Mouse (Mus musculus) kidney, adult 10 weeks (tissue): ENCODE measurements around the gene Elovl3. TPM values are rescaled to one million over a fixed set of nuclear protein-coding genes. Genes with fewer than 3 reads are reported as not detected.

Experiments
- polyA plus RNA-seq: library from polyadenylated mRNA; stranded (reverse); fragments of 350-450 nt; fragmentation: Illumina TruSeq; extraction: RNeasy Lipid Tissue Mini Kit (QIAGEN cat#74804); gene quantifications from one replicate; pipeline ENCODE4 v1.2.3, GENCODE M21; 2014; ENCODE audit warnings: low read depth, low replicate concordance

Gene Elovl3
- 0.36 TPM for polyA plus RNA-seq

DNA sequence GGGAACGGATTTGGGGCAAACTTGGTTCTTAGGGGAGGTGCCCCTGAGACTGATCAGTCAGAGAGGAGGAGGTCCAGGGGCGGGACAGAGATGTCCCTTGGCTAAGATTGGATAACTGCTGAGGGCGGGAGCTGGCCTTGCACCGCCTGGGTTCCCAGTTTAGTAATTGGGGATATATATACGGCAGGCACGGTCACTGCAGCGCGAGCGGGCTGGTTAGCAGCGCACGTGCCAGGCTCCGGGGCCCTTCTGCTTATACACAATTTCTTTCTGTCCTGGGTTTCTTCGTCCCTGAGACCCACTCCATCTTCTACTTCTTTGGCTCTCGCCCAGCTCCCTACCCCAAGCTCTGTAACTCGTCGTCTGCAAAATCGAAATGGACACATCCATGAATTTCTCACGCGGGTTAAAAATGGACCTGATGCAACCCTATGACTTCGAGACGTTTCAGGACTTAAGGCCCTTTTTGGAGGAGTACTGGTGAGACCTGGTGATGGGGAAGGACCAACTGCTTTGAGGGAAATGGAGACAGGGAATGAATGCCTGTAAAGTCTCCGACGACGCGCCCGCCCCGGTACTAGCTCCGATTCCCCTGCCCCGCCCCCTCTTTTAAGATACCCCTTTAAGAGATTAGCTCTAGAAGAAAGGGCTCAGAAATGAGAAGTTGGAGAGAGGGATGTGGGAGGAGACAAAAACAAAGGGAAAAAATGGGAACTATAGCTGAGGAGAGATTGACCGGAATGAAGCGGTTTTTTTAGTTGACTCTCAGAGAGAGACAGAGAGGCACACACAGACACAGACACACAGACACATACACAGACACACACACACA lies at the start of gene Elovl3:
Elovl3 (plus strand) TSS at position 204 of the 832 bp plus-strand sequence.

DNA sequence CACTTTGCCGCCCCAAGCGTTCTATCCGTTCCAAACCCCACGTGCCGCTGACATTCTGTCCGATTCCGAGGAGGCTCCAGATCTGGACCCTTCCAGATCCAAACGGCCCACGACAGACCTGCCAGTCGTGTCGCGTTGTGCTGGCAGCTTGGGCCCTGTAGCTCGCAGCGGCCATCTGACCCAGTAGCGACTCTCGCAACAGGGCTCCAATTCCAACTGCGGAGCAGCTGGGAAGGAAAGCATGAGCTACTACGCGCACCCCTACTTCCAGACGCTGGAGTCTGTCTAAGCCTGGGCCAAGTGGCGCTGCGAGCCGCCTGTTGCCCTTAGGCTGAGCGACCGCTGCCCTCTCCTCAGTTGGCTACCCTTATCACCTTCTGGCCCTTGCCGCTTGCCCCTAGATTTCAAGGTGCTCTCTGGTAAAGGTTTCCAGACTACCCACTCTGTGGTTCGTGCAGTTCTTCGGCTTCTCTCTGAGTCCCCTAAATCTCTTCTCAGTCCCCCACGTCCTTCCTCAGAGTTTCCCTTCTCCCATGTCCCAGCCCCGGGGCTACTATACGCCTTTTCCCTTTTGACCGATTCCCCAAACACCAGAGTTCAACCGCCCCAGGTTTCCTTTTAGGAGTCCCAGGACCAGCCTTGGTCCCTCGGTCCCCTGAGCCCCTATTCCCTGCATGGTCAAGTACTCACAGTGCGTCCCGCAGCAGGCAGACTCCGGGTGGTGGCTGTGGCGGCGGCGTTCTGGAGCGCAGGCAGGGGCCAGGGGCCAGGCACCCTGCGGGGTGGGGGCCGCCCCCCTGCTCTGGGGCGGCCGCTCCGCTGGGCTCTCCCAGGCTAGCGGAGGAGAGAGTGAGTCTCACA lies 16.0 kb downstream of the Elovl3 start, which contains the start of gene Pitx3:
Pitx3 (minus strand) TSS at position 816 of the 861 bp plus-strand sequence.

DNA sequence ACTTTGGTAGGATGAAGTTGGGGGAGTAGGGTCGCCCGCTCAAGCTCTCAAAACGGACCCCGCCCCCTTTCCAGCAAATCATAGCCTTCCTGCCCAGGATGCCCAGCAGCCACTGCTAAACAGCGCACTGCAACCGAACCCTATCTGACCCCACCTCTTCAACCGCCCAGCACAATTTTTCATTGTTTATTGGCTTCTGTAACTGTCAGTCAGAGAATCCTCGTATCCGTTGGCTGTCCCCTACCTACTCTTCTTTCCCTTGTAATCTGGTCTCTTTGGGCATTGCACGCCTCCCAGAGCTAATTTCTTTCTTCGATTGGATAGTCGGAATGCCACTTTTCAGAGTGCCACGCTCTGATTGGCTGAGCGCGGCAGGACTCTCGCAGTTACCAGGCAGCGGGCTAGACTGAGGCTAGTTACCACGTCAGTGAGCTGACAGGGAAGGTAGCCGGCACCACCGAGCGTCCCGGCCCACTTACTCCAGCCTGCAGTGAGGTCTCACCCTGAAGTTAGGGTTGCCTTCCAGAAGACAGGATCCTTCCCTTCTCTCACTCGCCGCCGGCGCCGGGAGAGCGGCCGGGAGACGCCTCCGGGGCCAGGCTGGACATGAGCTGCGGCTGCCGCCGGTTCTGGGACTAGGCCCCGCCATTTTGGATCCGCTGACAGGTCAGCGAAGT lies 20.6 kb downstream of the Elovl3 start, which contains the start of gene Gbf1:
Gbf1 (plus strand) TSS at position 383 of the 677 bp plus-strand sequence.

Other genes with a start within 250 kb of the Elovl3 start
- gene Armh3, start 133.4 kb upstream of the Elovl3 start, polyA plus RNA-seq, result 17.1 TPM
- not detected for gene Hps6, start 128.4 kb upstream of the Elovl3 start, polyA plus RNA-seq
- 1.6 TPM for gene Pprc1, start 87.0 kb upstream of the Elovl3 start, polyA plus RNA-seq
- gene Ldb1, start 86.7 kb upstream of the Elovl3 start, polyA plus RNA-seq, result 10.6 TPM
- gene Nolc1, start 56.0 kb upstream of the Elovl3 start, polyA plus RNA-seq, result 8.6 TPM
- gene Pitx3, start 16.4 kb downstream of the Elovl3 start, polyA plus RNA-seq, result not detected
- 17.7 TPM for gene Gbf1, start 20.6 kb downstream of the Elovl3 start, polyA plus RNA-seq
- 0.61 TPM for gene Nfkb2, start 172.4 kb downstream of the Elovl3 start, polyA plus RNA-seq
- gene Psd, start 195.3 kb downstream of the Elovl3 start, polyA plus RNA-seq, result 0.32 TPM
- 0.32 TPM for gene Fbxl15, start 196.3 kb downstream of the Elovl3 start, polyA plus RNA-seq
- gene Cuedc2, start 206.8 kb downstream of the Elovl3 start, polyA plus RNA-seq, result 3.5 TPM
- 0.44 TPM for gene Mfsd13a, start 209.2 kb downstream of the Elovl3 start, polyA plus RNA-seq
- gene 2310034G01Rik, start 218.4 kb downstream of the Elovl3 start, polyA plus RNA-seq, result 0.89 TPM